In genomic region chr4:95742986-95743385, GRCm38 (mm10) we compare ENCODE assay signal across 9 mouse cellular contexts.
DNase-seq lines count a peak whose midpoint lies in the region; ATAC-seq and TF ChIP-seq lines count a peak whose summit lies in the region.
"Had no signal": no experiment of that assay in that cellular context is flagged by ENCODE, and none has a peak within 500 bp of the region (broad histone marks: within the 10 kb centered on the region; RNA-seq: fewer than 3 reads in every experiment).

No protein-coding gene starts in this region.

- H3K36me3 ChIP-seq in liver, embryonic 12.5 days = no peaks in the 10 kb centered on the region
- peaks cover 11% of the 10 kb centered on the region for H3K36me3 ChIP-seq in liver, adult 2 months (ENCODE audit: control insufficient read depth, insufficient read depth, low read length)
- H3K36me3 ChIP-seq in hindbrain, embryonic 10.5 days = no peaks in the 10 kb centered on the region
- no peaks in the 10 kb centered on the region for H3K36me3 ChIP-seq in forebrain, embryonic 10.5 days (replicated peaks)

- WGBS in liver, embryonic 12.5 days (ENCODE audit: insufficient replicate concordance) = 49% methylated on average over 4 of the region's 4 CpGs
- WGBS in liver, adult 2 months = 37% methylated on average over 4 of the region's 4 CpGs
- WGBS in hindbrain, embryonic 10.5 days = 40% methylated on average over 4 of the region's 4 CpGs
- WGBS in forebrain, embryonic 10.5 days = 54% methylated on average over 4 of the region's 4 CpGs

- TF ChIP-seq CTCF in liver, adult 2 months (IDR thresholded peaks at IDR 0.05; ENCODE audit: low read depth, low read length) = no peak

- intact Hi-C loops in heart, postnatal 25 days (cut with DNase I) = loop anchor here (10.0 kb wide), 1 partner anchor 448 kb away; no protein-coding TSS in a partner anchor

- H3K4me1 ChIP-seq in liver, embryonic 12.5 days = peaks cover 12% of the 10 kb centered on the region; the same call in 1 of the 2 replicates
- H3K4me1 ChIP-seq in liver, adult 2 months (ENCODE audit: control insufficient read depth, insufficient read depth, low read length) = peaks cover 9% of the 10 kb centered on the region
- peaks cover 9% of the 10 kb centered on the region; the same call in 1 of the 2 replicates for H3K4me1 ChIP-seq in hindbrain, embryonic 10.5 days (replicated peaks)
- peaks cover 22% of the 10 kb centered on the region for H3K4me1 ChIP-seq in forebrain, embryonic 10.5 days

- H3K9ac ChIP-seq in liver, embryonic 12.5 days = no peak overlapping the region
- H3K9ac ChIP-seq in liver, adult 2 months (ENCODE audit: low read depth, low read length) = no peak overlapping the region

- ATAC-seq in liver, embryonic 12.5 days = no peak

- H3K79me2 ChIP-seq in liver, adult 2 months (ENCODE audit: control insufficient read depth, insufficient read depth, low read length) = no peaks in the 10 kb centered on the region

- no peaks in the 10 kb centered on the region for H3K9me3 ChIP-seq in liver, embryonic 12.5 days (replicated peaks)
- no peaks in the 10 kb centered on the region for H3K9me3 ChIP-seq in hindbrain, embryonic 10.5 days
- H3K9me3 ChIP-seq in forebrain, embryonic 10.5 days = no peaks in the 10 kb centered on the region

- H3K4me3 ChIP-seq in liver, embryonic 12.5 days = no peak overlapping the region
- H3K4me3 ChIP-seq in liver, adult 2 months (ENCODE audit: insufficient read depth, low read depth, low read length) = no peak overlapping the region
- H3K4me3 ChIP-seq in hindbrain, embryonic 10.5 days = no peak overlapping the region
- no peak overlapping the region for H3K4me3 ChIP-seq in forebrain, embryonic 10.5 days

- no peak overlapping the region for H3K4me2 ChIP-seq in liver, embryonic 12.5 days

- TF ChIP-seq POLR2A in liver, adult 2 months (IDR thresholded peaks at IDR 0.05; ENCODE audit: extremely low read depth, insufficient read depth, low read length) = no peak

- no peak overlapping the region for H3K27ac ChIP-seq in liver, embryonic 12.5 days
- H3K27ac ChIP-seq in liver, adult 2 months (replicated peaks; ENCODE audit: insufficient read depth, low read depth, low read length) = no peak overlapping the region
- no peak overlapping the region for H3K27ac ChIP-seq in hindbrain, embryonic 10.5 days
- H3K27ac ChIP-seq in forebrain, embryonic 10.5 days = no peak overlapping the region
- H3K27ac ChIP-seq: macrophage had no signal

- peak; percentile 28 for DNase-seq in liver
- peak; percentile 59 to 71 for DNase-seq in heart, adult 18-20 months
- DNase-seq in heart, postnatal 25 days (ENCODE audit: low spot score) = peak; percentile 42
- peak; percentile 33 for DNase-seq in liver, adult 2 months (ENCODE audit: extremely low read depth, low read depth, low spot score)
- DNase-seq in spleen, postnatal 14 days (ENCODE audit: low spot score in 2 of 2) = no peak
- no peak for DNase-seq in hindbrain, embryonic 10.5 days (ENCODE audit: low spot score)
- no peak for DNase-seq in forebrain, embryonic 10.5 days (ENCODE audit: extremely low spot score, low spot score)

- no peaks in the 10 kb centered on the region for H3K27me3 ChIP-seq in liver, embryonic 12.5 days (replicated peaks)
- no peaks in the 10 kb centered on the region for H3K27me3 ChIP-seq in liver, adult 2 months (ENCODE audit: control insufficient read depth, insufficient read depth, low read length)
- H3K27me3 ChIP-seq in hindbrain, embryonic 10.5 days (ENCODE audit: insufficient read depth, poor library complexity, severe bottlenecking) = no peaks in the 10 kb centered on the region
- H3K27me3 ChIP-seq in forebrain, embryonic 10.5 days (ENCODE audit: poor library complexity, severe bottlenecking) = no peaks in the 10 kb centered on the region

Comparison
In these comparisons a context has a peak if more than half of its experiments do, and no peak if none do; other contexts are left out.
1. DNase-seq: peak in liver (single experiment), heart, adult 18-20 months (2 of 2), heart, postnatal 25 days (single experiment) and liver, adult 2 months (single experiment); none in spleen, postnatal 14 days (0 of 2), hindbrain, embryonic 10.5 days (single experiment) and forebrain, embryonic 10.5 days (single experiment).